ENCODE assay signal across 21 mouse cellular contexts in the genomic region with DNA sequence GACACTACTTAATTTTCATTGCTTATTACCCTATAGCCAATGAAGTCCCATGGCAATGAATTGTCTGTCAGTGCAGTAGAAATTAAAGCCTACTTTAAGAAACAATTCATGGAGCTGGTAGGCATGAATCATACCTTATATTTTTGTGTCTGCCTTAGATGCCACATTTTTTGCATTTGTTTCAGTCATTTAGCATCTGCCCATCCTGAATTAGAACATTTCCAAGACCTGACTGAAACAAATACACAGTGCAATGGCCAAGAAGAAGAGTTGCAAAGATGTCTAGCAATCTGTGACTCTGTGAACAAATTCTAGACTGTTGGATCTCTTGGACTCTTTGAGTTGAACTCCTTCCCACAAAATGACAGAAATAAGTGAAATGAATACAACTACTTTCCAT.
DNase-seq lines count a peak whose midpoint lies in the region; ATAC-seq lines count a peak whose summit lies in the region.
"Had no signal": no experiment of that assay in that cellular context is flagged by ENCODE, and none has a peak within 500 bp of the region (broad histone marks: within the 10 kb centered on the region; RNA-seq: fewer than 3 reads in every experiment).

No protein-coding gene starts in this region.

- no peak for DNase-seq in frontal cortex, postnatal 10 days (ENCODE audit: low spot score in 2 of 2)
- DNase-seq in right cerebral cortex, adult 18-20 months = peak; percentile 4
- no peak for DNase-seq in right cerebral cortex, postnatal 4 days
- peak; percentile 64 for DNase-seq in brain, adult 2 months (ENCODE audit: low read depth, low spot score)
- peak; percentile 33 for DNase-seq in telencephalon, adult 2 months (ENCODE audit: low read depth, low spot score)
- DNase-seq in retina, embryonic 14.5 days (ENCODE audit: low spot score) = no peak
- no peak for DNase-seq in heart, adult 11 months
- DNase-seq: adrenal gland, adult 2 months; adrenal gland, adult 8-10 months; adrenal gland, postnatal 10 days; adrenal gland, postnatal 14 days; adrenal gland, postnatal 25 days; adrenal gland, postnatal 36 days; B cell, adult 2 months; cerebellum, adult 11 months; cerebellum, adult 11-12 months; cerebellum, adult 18-20 months had no signal

- ATAC-seq in frontal cortex, adult (ENCODE audit: low TSS enrichment) = peak; percentile 75
- ATAC-seq: activated CD4-positive, CD25-positive, alpha-beta regulatory T cell, adult 4 months; CD4-positive, CD25-positive, alpha-beta regulatory T cell, adult 4 months; Patski had no signal

Comparison
In these comparisons a context has a peak if more than half of its experiments do, and no peak if none do; other contexts are left out.
1. DNase-seq: peak in right cerebral cortex, adult 18-20 months (single experiment), brain, adult 2 months (single experiment) and telencephalon, adult 2 months (single experiment); none in frontal cortex, postnatal 10 days (0 of 2), right cerebral cortex, postnatal 4 days (single experiment), retina, embryonic 14.5 days (single experiment) and heart, adult 11 months (single experiment).